ENCODE assay signal across 8 mouse cellular contexts in genomic region chr6:129423734-129424072, GRCm38 (mm10). TPM values are rescaled to one million over a fixed set of nuclear protein-coding genes. Genes with fewer than 3 reads are reported as not detected.
DNase-seq lines count a peak whose midpoint lies in the region; ATAC-seq and TF ChIP-seq lines count a peak whose summit lies in the region.

No protein-coding gene starts in this region.

- H3K36me3 ChIP-seq in ES-Bruce4 (ENCODE audit: control insufficient read depth, insufficient read depth, low read length, poor library complexity, severe bottlenecking): no peaks in the 10 kb centered on the region
- no peaks in the 10 kb centered on the region for H3K36me3 ChIP-seq in forebrain, embryonic 15.5 days

- no peak for TF ChIP-seq EP300 in ES-Bruce4 (IDR thresholded peaks at IDR 0.05; ENCODE audit: insufficient read depth, low read depth, low read length)

- H3K27me3 ChIP-seq in ES-Bruce4 (ENCODE audit: control insufficient read depth, insufficient read depth, low read length, poor library complexity, severe bottlenecking): no peaks in the 10 kb centered on the region
- no peaks in the 10 kb centered on the region for H3K27me3 ChIP-seq in forebrain, embryonic 15.5 days

- ATAC-seq in cerebellum, adult (ENCODE audit: insufficient number of reproducible peaks, low FRiP score, low TSS enrichment): peak; percentile 73
- peak; percentile 91 for ATAC-seq in forebrain, embryonic 15.5 days (replicated peaks)

- no peaks in the 10 kb centered on the region for H3K4me1 ChIP-seq in ES-Bruce4 (ENCODE audit: control insufficient read depth, insufficient read depth, low read length)
- H3K4me1 ChIP-seq in forebrain, embryonic 15.5 days: no peaks in the 10 kb centered on the region; the same call in 1 of the 2 replicates
- peaks cover 13% of the 10 kb centered on the region for H3K4me1 ChIP-seq in lung, adult 2 months (ENCODE audit: control insufficient read depth, insufficient read depth, low read length)

- no peaks in the 10 kb centered on the region for H3K9me3 ChIP-seq in ES-Bruce4 (replicated peaks; ENCODE audit: control insufficient read depth, insufficient read depth, low read length, poor library complexity, severe bottlenecking)
- no peaks in the 10 kb centered on the region for H3K9me3 ChIP-seq in forebrain, embryonic 15.5 days

- H3K4me2 ChIP-seq in forebrain, embryonic 15.5 days (replicated peaks): no peak overlapping the region

- peak; percentile 91 for DNase-seq in heart, postnatal 4 days
- peak; percentile 32 to 72 for DNase-seq in layer of hippocampus, adult 2 months (ENCODE audit: low spot score in 2 of 2)
- peak; percentile 71 for DNase-seq in lung, adult 2 months
- peak; percentile 59 for DNase-seq in ovary, adult 18-20 months (ENCODE audit: low spot score)
- peak; percentile 69 for DNase-seq in thymus, postnatal 0 days (ENCODE audit: low spot score)

- no peak overlapping the region for H3K27ac ChIP-seq in ES-Bruce4 (ENCODE audit: insufficient read depth, low read length)
- no peak overlapping the region for H3K27ac ChIP-seq in forebrain, embryonic 15.5 days (replicated peaks)
- no peak overlapping the region for H3K27ac ChIP-seq in layer of hippocampus, adult 2 months

- WGBS in forebrain, embryonic 15.5 days: 13% methylated on average over 1 of the region's 1 CpGs
- 29% methylated on average over 1 of the region's 1 CpGs for WGBS in lung, adult 2 months

- TF ChIP-seq CTCF in ES-Bruce4 (IDR thresholded peaks at IDR 0.05; ENCODE audit: low read depth, low read length): peak; percentile 60
- peak; percentile 94 for TF ChIP-seq CTCF in layer of hippocampus, adult 2 months (conservative IDR thresholded peaks at IDR 0.05)
- peak; percentile 84 for TF ChIP-seq CTCF in lung, adult 2 months (IDR thresholded peaks at IDR 0.05; ENCODE audit: insufficient read depth, low read length)

- H3K9ac ChIP-seq in ES-Bruce4 (ENCODE audit: low read depth, poor library complexity, severe bottlenecking): no peak overlapping the region
- H3K9ac ChIP-seq in forebrain, embryonic 15.5 days (replicated peaks): no peak overlapping the region

- no peak overlapping the region for H3K4me3 ChIP-seq in ES-Bruce4 (ENCODE audit: low read depth, low read length)
- H3K4me3 ChIP-seq in forebrain, embryonic 15.5 days: no peak overlapping the region
- no peak overlapping the region for H3K4me3 ChIP-seq in layer of hippocampus, adult 2 months
- no peak overlapping the region for H3K4me3 ChIP-seq in lung, adult 2 months (replicated peaks; ENCODE audit: extremely low read depth, low read depth, low read length)

- TF ChIP-seq POLR2A in ES-Bruce4 (IDR thresholded peaks at IDR 0.05; ENCODE audit: insufficient read depth, low read length): no peak
- no peak for TF ChIP-seq POLR2A in lung, adult 2 months (IDR thresholded peaks at IDR 0.05; ENCODE audit: borderline replicate concordance, extremely low read depth, low read depth, low read length)

RNA-seq across cellular contexts. Expression of gene Clec9a, which starts 15.0 kb away (rescaled TPM):
- polyA plus RNA-seq in ES-Bruce4 (2011; ENCODE audit: insufficient read depth, insufficient read length, low read depth, missing spikeins): not detected in 2 replicates
- 0.10 and 0.13 TPM in 2 replicates for polyA plus RNA-seq in forebrain, embryonic 15.5 days (2015; fragmentation: Nextera tagmentation; extraction: Ambion mirVana)
- not detected for total RNA-seq in heart, postnatal 4 days (2021)
- total RNA-seq in layer of hippocampus, adult 2 months (2021): not detected
- polyA plus RNA-seq in lung, adult 2 months (2012; rRNA removed): 2.2 and 2.7 TPM in 2 replicates
- 0.18 and 0.39 TPM in 2 replicates for polyA plus RNA-seq in thymus, postnatal 0 days (2015; fragmentation: Nextera tagmentation; extraction: Ambion mirVana)

RNA-seq across cellular contexts. Expression of gene Clec1b, which starts 26.6 kb away (rescaled TPM):
- not detected in 2 replicates for polyA plus RNA-seq in ES-Bruce4 (2011; ENCODE audit: insufficient read depth, insufficient read length, low read depth, missing spikeins)
- 1.5 and 1.8 TPM in 2 replicates for polyA plus RNA-seq in forebrain, embryonic 15.5 days (2015; fragmentation: Nextera tagmentation; extraction: Ambion mirVana)
- total RNA-seq in heart, postnatal 4 days (2021): under 1 TPM; 0.60 to 0.65 TPM
- not detected for total RNA-seq in layer of hippocampus, adult 2 months (2021)
- 1.9 and 2.7 TPM in 2 replicates for polyA plus RNA-seq in lung, adult 2 months (2012; rRNA removed)
- 0.85 and 0.91 TPM in 2 replicates for polyA plus RNA-seq in thymus, postnatal 0 days (2015; fragmentation: Nextera tagmentation; extraction: Ambion mirVana)

RNA-seq across cellular contexts. Expression of gene Clec1a, which starts 28.1 kb away (rescaled TPM):
- polyA plus RNA-seq in ES-Bruce4 (2011; ENCODE audit: insufficient read depth, insufficient read length, low read depth, missing spikeins): not detected in 2 replicates
- 0.92 and 1.5 TPM in 2 replicates for polyA plus RNA-seq in forebrain, embryonic 15.5 days (2015; fragmentation: Nextera tagmentation; extraction: Ambion mirVana)
- 10 to 100 TPM; 10.6 to 13.2 TPM for total RNA-seq in heart, postnatal 4 days (2021)
- 1 to 10 TPM; 4.1 to 5.7 TPM for total RNA-seq in layer of hippocampus, adult 2 months (2021)
- 30.1 and 38.1 TPM in 2 replicates for polyA plus RNA-seq in lung, adult 2 months (2012; rRNA removed)
- 0.75 and 1.1 TPM in 2 replicates for polyA plus RNA-seq in thymus, postnatal 0 days (2015; fragmentation: Nextera tagmentation; extraction: Ambion mirVana)

RNA-seq across cellular contexts. Expression of gene Clec12b, which starts 38.0 kb away (rescaled TPM):
- not detected in 2 replicates for polyA plus RNA-seq in ES-Bruce4 (2011; ENCODE audit: insufficient read depth, insufficient read length, low read depth, missing spikeins)
- polyA plus RNA-seq in forebrain, embryonic 15.5 days (2015; fragmentation: Nextera tagmentation; extraction: Ambion mirVana): 0.14 TPM in 1 of 2 replicates, not detected in the other
- under 1 TPM in 1 of 2 experiments, not detected in 1; 0.18 TPM for total RNA-seq in heart, postnatal 4 days (2021)
- total RNA-seq in layer of hippocampus, adult 2 months (2021): not detected
- polyA plus RNA-seq in lung, adult 2 months (2012; rRNA removed): 1.2 and 1.5 TPM in 2 replicates
- polyA plus RNA-seq in thymus, postnatal 0 days (2015; fragmentation: Nextera tagmentation; extraction: Ambion mirVana): 0.15 and 0.46 TPM in 2 replicates

Comparison
In these comparisons a context has a peak if more than half of its experiments do, and no peak if none do; other contexts are left out.
1. RNA of gene Clec1a, which starts 28.1 kb away (polyA plus RNA-seq): 30.1 to 38.1 TPM in lung, adult 2 months; 0.75 to 1.1 TPM in thymus, postnatal 0 days, 0.92 to 1.5 TPM in forebrain, embryonic 15.5 days and not detected in ES-Bruce4; every median in the first group is over 10 times any median in the second.
2. Peak in every context shown above with its lines, with median percentiles within 50 percentile points of each other: CTCF ChIP-seq and DNase-seq.